Mouse (Mus musculus) activated CD4-positive, CD25-positive, alpha-beta regulatory T cell, adult 4 months (primary cell): ENCODE data around the gene Msmb. TPM values are rescaled to one million over a fixed set of nuclear protein-coding genes. Genes with fewer than 3 reads are reported as not detected.
A peak's percentile ranks its signal among the peaks of the same experiment; 100 is the strongest.
"Not testable (repeated sequence)": the region's sequence is repeated elsewhere in the genome, so short reads cannot be mapped to it uniquely, and the experiment has no call there.

ENCODE experiments used
- ATAC-seq: one replicate; pipeline ENCODE4 v1.8.0; 2017
- polyA plus RNA-seq, 2 experiments: library from polyadenylated mRNA; unstranded; fragments of 100-300 nt; shearing (Covaris generic); gene quantifications; one replicate each; pipeline ENCODE4 v1.2.1; 2017

Gene Msmb
- polyA plus RNA-seq, 2 experiments from 2014 or later, result 0.66 TPM; not detected in 1

DNA sequence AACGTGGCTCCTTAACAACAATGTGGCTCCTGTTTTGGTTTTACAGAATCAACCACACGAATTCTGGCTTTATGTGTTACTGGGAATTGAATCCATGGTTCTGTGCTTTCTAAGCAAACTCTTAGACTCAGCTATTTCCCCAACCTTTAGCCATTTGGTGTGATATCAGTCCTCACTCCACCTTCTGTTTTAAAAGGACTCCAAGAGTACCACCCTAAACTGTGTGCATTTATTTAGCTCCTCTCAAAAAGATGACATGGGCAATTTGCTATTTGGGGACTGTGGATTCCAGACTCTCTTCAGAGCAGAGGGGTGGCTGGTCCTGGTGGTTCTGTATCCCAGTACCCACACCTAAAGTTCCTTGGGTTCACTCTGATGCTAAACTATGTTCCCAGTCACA, 4.8 kb downstream of the Msmb start:
- ATAC-seq, result no peak

DNA sequence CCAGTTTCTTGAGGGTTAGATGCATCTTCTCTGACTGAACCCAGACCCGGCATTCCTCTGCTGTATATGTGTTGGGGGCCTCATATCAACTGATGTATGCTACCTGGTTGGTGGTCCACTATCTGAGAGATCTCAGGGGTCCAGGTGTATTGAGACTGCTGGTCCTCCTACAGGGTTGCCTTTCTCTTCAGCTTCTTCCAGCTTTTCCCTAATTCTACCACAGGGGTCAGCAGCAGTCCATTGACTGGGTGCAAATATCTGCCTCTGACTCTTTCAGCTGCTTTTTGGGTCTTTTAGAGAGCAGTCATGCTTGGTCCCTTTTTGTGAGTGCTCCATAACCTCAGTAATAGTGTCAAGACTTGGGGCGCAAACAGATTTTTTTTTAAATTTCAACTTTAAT, 9.0 kb downstream of the Msmb start:
- ATAC-seq, result no peak

DNA sequence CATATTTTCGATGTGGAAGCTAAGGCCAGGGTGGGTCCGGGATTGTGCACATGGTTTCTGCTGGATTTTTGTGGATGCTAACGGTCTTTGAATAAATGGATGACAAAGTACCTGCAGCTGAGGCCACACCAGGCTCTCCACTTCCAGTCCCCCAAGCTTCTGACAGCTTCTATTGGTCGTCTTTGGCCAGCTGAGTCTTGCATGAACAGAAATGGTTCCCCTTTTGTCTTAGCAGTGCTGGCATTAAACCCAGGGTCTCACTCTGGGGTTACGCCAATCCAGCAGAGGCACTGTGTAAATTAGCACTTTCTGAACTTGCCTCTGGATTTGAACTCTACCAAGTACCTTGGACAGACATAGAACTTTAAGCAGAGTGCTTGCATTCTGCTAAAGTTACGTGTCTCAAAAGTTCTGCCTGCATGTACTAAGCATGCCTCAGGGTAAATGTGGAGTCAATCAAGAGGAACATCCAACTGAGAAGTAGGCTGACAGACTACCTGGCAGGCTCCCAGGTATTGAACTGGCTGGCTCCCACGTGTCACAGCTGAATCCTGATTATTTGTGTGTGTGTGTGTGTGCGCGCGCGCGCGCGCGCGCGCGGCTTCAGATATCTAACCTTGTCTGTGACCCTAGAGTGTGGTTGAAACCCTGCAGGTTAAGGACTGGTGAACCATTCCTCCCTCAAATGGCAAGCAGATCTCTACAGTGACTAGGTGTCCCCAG, 10.6 kb downstream of the Msmb start:
- no peak for ATAC-seq

DNA sequence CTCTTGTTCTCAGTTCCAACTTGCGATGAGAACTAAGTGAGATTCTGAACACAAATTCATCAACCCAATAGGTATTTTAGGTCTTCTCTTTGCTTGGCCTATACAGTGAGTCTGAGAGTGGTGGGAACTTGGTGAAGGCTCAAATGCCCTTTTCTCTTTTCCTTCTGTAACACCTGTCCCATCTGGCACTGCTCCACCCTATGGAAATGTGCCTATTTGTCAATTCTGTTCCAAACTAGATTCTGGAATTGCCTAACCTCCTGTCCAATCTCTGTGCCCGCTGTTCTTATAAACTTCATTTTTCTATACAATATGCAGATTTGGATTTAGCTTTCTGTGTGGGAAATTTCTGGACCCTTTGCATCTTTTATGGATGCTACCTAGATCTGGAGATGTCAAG, 11.3 kb downstream of the Msmb start:
- no peak for ATAC-seq

- ATAC-seq, result no peak
Measured at GRCm38 (mm10) chr14:32154758-32155157, 12.9 kb downstream of the Msmb start.

DNA sequence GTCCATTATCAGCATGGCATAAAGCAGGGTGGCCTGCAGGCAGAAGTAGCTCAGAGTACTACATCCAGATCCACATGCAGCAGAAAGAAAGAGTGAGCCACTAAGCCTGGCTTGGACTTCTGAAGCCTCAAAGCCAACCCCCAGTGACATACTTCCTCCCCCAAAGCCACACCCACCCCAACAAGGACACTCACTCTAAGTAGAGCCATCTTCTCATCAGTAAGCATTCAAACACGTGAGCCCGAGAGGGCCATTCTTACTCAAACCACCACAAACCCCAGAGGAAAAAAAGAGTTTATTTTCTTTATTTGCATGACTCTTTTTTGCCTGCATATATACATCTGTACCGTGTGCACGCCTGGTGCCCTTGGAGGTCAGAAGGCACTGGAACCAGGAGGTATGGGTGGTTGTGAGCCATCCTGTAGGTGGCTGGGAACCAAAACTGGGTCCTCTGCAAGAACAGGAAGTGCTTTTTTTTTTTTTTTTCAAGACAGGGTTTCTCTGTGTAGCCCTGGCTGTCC, 17.4 kb downstream of the Msmb start:
- peak; percentile 62 for ATAC-seq

GRCm38 (mm10) chr14:32159690-32160246, 17.9 kb downstream of the Msmb start, which contains the start of gene Ncoa4:
Gene Ncoa4, plus strand, starts transcription at chr14:32159865.
- ATAC-seq, result peak; percentile 95

DNA sequence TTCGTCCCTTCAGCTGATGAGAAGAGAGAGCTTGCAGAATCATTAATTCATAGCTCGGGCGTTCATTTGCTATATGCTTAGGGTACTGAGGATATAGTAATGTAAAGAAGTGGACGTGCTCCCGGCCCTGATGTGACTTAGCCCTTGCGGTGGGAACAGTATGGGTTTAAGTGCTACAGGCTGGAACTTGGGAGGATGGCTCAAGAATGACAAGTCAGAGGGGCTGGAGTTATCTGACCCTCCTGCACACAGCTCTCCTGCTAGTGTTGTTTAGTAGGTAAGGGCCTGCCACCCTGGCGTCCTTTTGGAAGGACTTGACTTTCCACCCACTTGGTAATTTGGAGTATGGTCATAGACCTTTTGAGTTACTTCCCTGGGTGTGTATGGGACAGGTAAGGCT, 18.7 kb downstream of the Msmb start:
- no peak for ATAC-seq

- ATAC-seq, result no peak
Measured at GRCm38 (mm10) chr14:32161090-32161885, 19.5 kb downstream of the Msmb start.

GRCm38 (mm10) chr14:32162231-32162630, 20.4 kb downstream of the Msmb start:
- no peak for ATAC-seq

DNA sequence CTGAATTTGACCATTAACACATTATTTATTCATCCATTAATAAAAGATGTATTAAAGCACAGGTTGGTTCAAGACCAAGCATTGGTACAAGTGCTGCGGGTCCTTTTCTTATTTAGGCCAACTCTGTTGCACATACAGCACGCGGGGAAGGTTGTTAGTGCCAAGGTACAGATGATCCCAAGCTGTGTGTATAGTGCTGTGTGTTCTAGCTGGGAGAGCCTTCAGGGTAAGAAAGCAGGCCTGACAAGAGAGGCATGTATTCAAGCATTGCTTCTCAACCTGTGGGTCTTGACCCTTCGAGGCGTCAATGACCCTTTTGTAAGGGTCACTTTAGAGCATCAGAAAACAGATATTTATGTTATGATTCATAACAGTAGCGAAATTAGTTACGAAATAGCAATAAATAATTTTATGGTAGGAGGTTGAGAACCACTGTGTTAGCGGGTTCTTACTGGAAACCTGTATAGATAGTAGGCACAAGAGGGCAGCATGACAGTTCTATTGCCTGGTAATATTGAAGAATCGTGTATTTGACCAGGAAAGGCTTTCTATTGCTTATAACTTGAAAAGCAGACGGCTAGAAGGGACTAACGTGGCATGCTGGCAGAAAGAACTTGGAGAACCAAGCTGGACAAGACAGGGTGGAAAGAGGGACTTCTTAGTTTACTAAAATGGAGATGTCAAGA, 21.5 kb downstream of the Msmb start:
- no peak for ATAC-seq

- ATAC-seq, result no peak
Measured at GRCm38 (mm10) chr14:32164173-32165051, 22.6 kb downstream of the Msmb start.

DNA sequence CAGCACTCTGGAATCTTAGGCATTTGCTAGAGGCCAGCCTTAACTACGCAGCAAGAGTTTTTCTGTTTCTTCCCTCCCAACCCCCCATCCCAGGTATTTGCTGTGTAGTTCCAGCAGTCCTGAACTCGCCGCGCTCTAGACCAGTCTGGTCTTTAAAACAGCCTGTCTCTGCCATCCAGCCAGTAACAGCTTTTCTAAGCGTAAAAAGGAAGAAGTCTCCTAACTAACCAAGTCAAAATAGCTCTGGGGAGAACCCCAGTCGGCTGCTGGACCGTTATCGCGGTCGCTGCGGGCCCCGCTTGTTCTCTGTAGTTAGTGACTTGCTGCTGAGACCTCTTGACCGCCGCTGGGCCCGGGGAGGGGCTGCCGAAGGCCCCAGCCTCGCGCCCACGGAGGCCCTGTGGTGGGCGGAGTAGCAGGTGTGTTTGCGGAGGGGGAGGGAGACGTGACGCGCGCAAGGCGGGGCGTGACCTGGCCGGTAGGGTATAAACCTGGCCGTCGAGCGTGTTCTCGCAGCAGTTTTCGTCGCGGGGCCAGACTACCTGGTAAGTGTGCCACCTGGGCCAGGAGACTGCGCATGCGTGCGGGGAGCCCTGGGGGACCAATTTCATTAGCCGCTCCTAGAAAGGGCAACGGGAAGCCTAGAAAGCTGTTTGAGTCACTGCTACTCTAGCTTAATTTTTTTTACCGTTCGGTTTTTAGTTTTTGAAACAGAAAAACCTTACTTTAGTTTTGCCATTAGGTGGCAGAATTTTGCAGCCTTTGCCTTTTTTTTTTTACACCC, 23.6 kb downstream of the Msmb start:
- ATAC-seq, result peak; percentile 85

GRCm38 (mm10) chr14:32166062-32166441, 24.2 kb downstream of the Msmb start:
- ATAC-seq, result no peak

DNA sequence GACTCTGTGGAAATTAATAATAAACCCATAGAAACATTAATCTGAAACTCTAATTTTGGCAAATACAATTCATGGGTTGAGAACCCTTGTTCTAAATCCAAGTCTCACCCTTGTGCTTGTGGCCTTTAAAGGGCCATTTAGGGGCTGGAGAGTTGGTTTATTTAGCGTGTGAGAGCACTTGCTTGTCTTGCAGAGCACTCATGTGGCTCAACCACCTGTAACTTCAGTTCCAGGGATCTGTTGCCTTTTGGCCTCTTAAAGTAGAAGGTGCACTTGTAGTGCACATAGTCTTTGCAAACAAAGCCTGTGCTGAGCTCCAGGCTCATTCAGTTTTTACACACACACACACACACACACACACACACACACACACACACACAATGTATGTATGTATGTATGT, 25.0 kb downstream of the Msmb start:
- no peak for ATAC-seq

DNA sequence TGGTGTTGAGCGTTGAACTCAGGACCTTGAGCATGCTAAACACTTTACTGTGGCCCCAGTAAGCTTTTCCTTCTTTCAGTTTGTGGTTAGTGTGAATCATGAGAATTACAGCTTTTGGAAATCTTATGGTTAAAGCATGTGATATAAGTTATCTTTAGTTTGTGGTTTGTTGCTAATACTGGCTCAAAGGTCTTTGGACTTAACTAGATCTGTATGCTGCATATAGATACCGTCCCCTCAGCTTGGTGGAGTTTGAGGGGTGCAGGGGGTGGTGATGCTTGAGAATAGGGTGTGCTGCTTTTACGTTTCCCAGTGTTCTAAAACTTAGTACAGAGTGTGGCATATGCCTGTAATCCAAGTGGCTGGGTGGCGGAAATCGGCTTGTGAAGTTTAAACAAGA, 25.5 kb downstream of the Msmb start:
- no peak for ATAC-seq

DNA sequence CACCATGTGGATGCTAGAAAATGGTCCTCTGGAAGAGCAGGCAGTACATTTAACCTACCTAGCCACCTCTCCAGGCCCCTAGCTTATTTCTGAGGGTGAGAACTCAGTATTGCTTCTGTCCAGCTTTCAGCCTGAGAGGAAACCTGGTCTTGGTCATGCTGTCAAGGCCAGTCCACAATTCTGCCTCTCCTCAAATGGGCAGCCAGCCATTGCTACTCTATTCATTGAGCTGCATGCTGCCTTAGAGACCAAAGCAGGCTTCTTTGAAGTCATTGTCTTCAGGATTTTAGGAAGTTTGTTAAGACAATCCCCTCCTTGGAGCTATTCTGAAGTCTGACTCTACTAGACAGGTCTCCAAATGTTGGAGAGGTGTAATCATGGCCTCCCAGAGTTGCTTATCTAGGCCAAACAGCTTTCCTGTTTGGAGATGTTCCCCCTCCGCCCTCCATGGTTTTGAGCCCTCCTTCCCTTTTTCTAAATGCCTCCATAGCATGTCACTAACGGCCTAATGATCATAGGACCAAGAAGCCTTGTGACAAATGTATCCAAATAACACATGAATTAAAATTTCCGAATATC, 26.9 kb downstream of the Msmb start:
- no peak for ATAC-seq

DNA sequence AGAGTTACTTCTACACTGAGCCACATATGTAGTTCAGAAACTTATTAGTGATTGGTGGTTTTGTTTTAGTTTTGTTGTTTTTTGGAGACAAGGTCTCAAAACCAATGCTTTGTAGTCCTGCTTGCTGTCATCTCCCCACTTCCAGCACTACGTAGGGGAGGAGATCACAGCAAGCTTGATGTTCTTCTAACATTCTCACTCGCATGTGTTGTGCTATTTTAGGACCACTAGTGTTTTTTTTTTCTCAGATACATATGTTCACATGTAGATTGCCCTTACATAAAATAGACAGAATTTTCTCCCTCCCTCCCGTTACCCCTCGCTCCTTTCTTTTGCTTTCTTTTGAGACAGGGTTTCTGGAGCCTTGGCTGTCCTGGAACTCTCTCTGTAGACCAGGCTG, 28.3 kb downstream of the Msmb start:
- ATAC-seq, result no peak

DNA sequence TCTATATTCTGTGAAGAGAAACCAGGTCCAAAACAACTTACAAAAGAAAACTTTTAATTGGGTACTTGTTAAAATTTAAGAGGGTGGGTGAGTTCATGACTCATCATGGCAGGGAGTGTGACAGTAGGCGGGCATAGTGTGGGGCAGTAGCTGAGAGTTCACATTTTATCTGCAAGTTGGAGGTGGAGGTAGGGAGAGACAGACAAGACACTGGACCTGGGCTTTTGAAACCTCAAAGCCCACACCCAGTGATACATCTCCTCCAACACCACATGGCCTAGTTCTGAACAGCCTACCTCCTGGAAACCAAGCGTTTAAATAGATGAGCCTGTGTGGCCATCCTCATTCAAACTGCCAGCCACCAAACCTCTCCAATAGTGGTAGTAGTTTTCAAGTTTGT, 33.5 kb downstream of the Msmb start:
- ATAC-seq, result no peak

DNA sequence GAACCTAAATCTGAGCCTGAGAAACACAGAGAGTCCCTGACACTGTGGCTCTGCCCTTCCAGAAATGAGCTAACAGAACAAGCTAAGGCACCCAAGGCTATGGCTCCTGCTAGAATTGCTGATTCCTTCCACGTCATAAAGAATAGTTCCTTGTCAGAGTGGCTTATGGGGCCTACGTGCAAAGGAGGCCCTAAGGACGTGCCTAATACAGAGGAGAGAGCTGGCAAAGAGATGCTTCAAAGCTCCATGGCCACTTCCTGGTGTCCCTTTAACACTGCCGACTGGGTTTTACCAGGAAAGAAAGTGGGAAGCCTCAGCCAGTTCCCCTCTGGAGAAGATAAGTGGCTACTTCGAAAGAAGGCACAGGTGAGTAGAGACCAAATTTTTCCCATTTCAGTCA, 34.8 kb downstream of the Msmb start:
- ATAC-seq, result not testable (repeated sequence)
